Mouse (Mus musculus) large intestine, adult 2 months (tissue): ENCODE data around the gene Lax1. TPM values are rescaled to one million over a fixed set of nuclear protein-coding genes. Genes with fewer than 3 reads are reported as not detected.
"Not testable (repeated sequence)": the region's sequence is repeated elsewhere in the genome, so short reads cannot be mapped to it uniquely, and the experiment has no call there.

Experiments used
- DNase-seq: peaks from one replicate; pipeline ENCODE4 v3.0.0-alpha.2; 2012; ENCODE audit warnings: low read depth, low spot score
- WGBS: fragments of 180-500 bp; shearing (Covaris S2); methylation state at CpG from one replicate; pipeline ENCODE4 v1.1.7; 2018; 5-methylcytosine and 5-hydroxymethylcytosine counted together
- polyA plus RNA-seq: library from polyadenylated mRNA; depleted of rRNA; stranded (reverse); fragments of >200 nt; gene quantifications from 2 replicates; pipeline ENCODE4 v1.2.3, GENCODE M21; 2012

Lax1 gene
- polyA plus RNA-seq, 1 experiment, result 9.5 TPM

- DNase-seq, result no peak
- WGBS, result 71% methylated on average over 11 of the region's 11 CpGs
Observed at GRCm38 (mm10) chr1:133693536-133694114, 3.7 kb upstream of the Lax1 start.

- 63% methylated on average over 4 of the region's 4 CpGs for WGBS
- no peak for DNase-seq
Observed at GRCm38 (mm10) chr1:133692195-133692594, 2.3 kb upstream of the Lax1 start.

GRCm38 (mm10) chr1:133691046-133691445, 1.1 kb upstream of the Lax1 start:
- 91% methylated on average over 6 of the region's 6 CpGs for WGBS
- no peak for DNase-seq

- 64% methylated on average over 7 of the region's 7 CpGs for WGBS
- DNase-seq, result no peak
Observed at GRCm38 (mm10) chr1:133688301-133688700, 1.6 kb downstream of the Lax1 start.

GRCm38 (mm10) chr1:133685749-133686519, 4.0 kb downstream of the Lax1 start:
- WGBS, result 34% methylated on average over 10 of the region's 10 CpGs
- no peak for DNase-seq

- no peak for DNase-seq
- WGBS, result 69% methylated on average over 3 of the region's 3 CpGs
Observed at GRCm38 (mm10) chr1:133671801-133672200, 18.1 kb downstream of the Lax1 start.

GRCm38 (mm10) chr1:133671266-133671665, 18.6 kb downstream of the Lax1 start:
- WGBS, result 81% methylated on average over 3 of the region's 3 CpGs
- DNase-seq, result no peak

- whole genome bisulfite sequencing, result 48% methylated on average over 6 of the region's 6 CpGs
- no peak for DNase-seq
Observed at GRCm38 (mm10) chr1:133670776-133671175, 19.1 kb downstream of the Lax1 start.

- 52% methylated on average over 12 of the region's 12 CpGs for WGBS
- DNase-seq, result no peak
Observed at GRCm38 (mm10) chr1:133670190-133670589, 19.7 kb downstream of the Lax1 start.

- no peak for DNase-seq
- WGBS, result 84% methylated on average over 3 of the region's 3 CpGs
Observed at GRCm38 (mm10) chr1:133668618-133669017, 21.3 kb downstream of the Lax1 start.

- WGBS, result 89% methylated on average over 7 of the region's 7 CpGs
- no peak for DNase-seq
Observed at GRCm38 (mm10) chr1:133667721-133668120, 22.2 kb downstream of the Lax1 start.

GRCm38 (mm10) chr1:133665713-133666112, 24.2 kb downstream of the Lax1 start:
- WGBS, result 93% methylated on average over 8 of the region's 8 CpGs
- DNase-seq, result not testable (repeated sequence)

GRCm38 (mm10) chr1:133664203-133664970, 25.5 kb downstream of the Lax1 start:
- no peak for DNase-seq
- 76% methylated on average over 11 of the region's 11 CpGs for WGBS

- 77% methylated on average over 4 of the region's 4 CpGs for WGBS
- DNase-seq, result no peak
Observed at GRCm38 (mm10) chr1:133663427-133663826, 26.5 kb downstream of the Lax1 start.

- no peak for DNase-seq
- 91% methylated on average over 7 of the region's 7 CpGs for WGBS
Observed at GRCm38 (mm10) chr1:133662941-133663340, 27.0 kb downstream of the Lax1 start.

GRCm38 (mm10) chr1:133661203-133661933, 28.5 kb downstream of the Lax1 start, which contains the start of gene Gm38394:
TSS of gene Gm38394 (minus strand) at chr1:133661318.
- peak; percentile 96 for DNase-seq
- WGBS, result 2% methylated on average over 26 of the region's 26 CpGs

GRCm38 (mm10) chr1:133660466-133661202, 29.3 kb downstream of the Lax1 start, which contains the start of gene Zbed6:
TSS of gene Zbed6 (minus strand) at chr1:133660885.
- no peak for DNase-seq

GRCm38 (mm10) chr1:133658878-133659277, 31.0 kb downstream of the Lax1 start:
- no peak for DNase-seq
- WGBS, result 68% methylated on average over 3 of the region's 3 CpGs

More at GRCm38 (mm10) chr1:133660466-133661202, 29.3 kb downstream of the Lax1 start, which contains the start of gene Zbed6:
- WGBS, result 1% methylated on average over 41 of the region's 41 CpGs

GRCm38 (mm10) chr1:133656811-133657210, 33.1 kb downstream of the Lax1 start:
- no peak for DNase-seq
- 60% methylated on average over 5 of the region's 5 CpGs for WGBS
